In genomic region chr2:45236168-45236700, GRCm38 (mm10) we compare ENCODE assay signal across 26 mouse cellular contexts.
A peak's percentile ranks its signal among the peaks of the same experiment; 100 is the strongest.
DNase-seq lines count a peak whose midpoint lies in the region; ATAC-seq and TF ChIP-seq lines count a peak whose summit lies in the region.
"Had no signal": no experiment of that assay in that cellular context is flagged by ENCODE, and none has a peak within 500 bp of the region (broad histone marks: within the 10 kb centered on the region; RNA-seq: fewer than 3 reads in every experiment).

No protein-coding gene starts in this region.

- no peaks in the 10 kb centered on the region for H3K27me3 ChIP-seq in lung, postnatal 0 days (replicated peaks; ENCODE audit: insufficient read depth, low read length)
- H3K27me3 ChIP-seq: forebrain, embryonic 13.5 days; heart, embryonic 12.5 days; hindbrain, embryonic 15.5 days; liver, embryonic 13.5 days had no signal

- no peak for TF ChIP-seq CTCF in lung, postnatal 0 days (IDR thresholded peaks at IDR 0.05)

- no peaks in the 10 kb centered on the region for H3K36me3 ChIP-seq in lung, postnatal 0 days (ENCODE audit: insufficient read depth, low read length)
- H3K36me3 ChIP-seq: heart, embryonic 12.5 days; hindbrain, embryonic 15.5 days; limb, embryonic 12.5 days; liver, embryonic 13.5 days had no signal

- H3K4me2 ChIP-seq in lung, postnatal 0 days (replicated peaks; ENCODE audit: low read depth, low read length), result no peak overlapping the region
- H3K4me2 ChIP-seq: forebrain, embryonic 13.5 days; heart, embryonic 12.5 days; hindbrain, embryonic 15.5 days; limb, embryonic 12.5 days; liver, embryonic 13.5 days; lung, embryonic 14.5 days; midbrain, embryonic 11.5 days had no signal

- no peaks in the 10 kb centered on the region for H3K9me3 ChIP-seq in lung, postnatal 0 days (ENCODE audit: low read length)
- H3K9me3 ChIP-seq: forebrain, embryonic 13.5 days; heart, embryonic 12.5 days; hindbrain, embryonic 15.5 days; limb, embryonic 12.5 days; liver, embryonic 13.5 days had no signal

- H3K4me3 ChIP-seq in lung, postnatal 0 days (ENCODE audit: low read depth, low read length), result no peak overlapping the region
- H3K4me3 ChIP-seq: forebrain, embryonic 13.5 days; heart, embryonic 12.5 days; hindbrain, embryonic 15.5 days; limb, embryonic 12.5 days; liver, embryonic 13.5 days had no signal

- no peak overlapping the region for H3K9ac ChIP-seq in lung, postnatal 0 days (replicated peaks; ENCODE audit: low read depth)
- H3K9ac ChIP-seq: forebrain, embryonic 13.5 days; heart, embryonic 12.5 days; hindbrain, embryonic 15.5 days; limb, embryonic 12.5 days; liver, embryonic 13.5 days; lung, embryonic 14.5 days had no signal

- no peak overlapping the region for H3K27ac ChIP-seq in lung, postnatal 0 days (ENCODE audit: low read length)
- H3K27ac ChIP-seq: forebrain, embryonic 13.5 days; hindbrain, embryonic 15.5 days; limb, embryonic 12.5 days; liver, embryonic 13.5 days; stomach, postnatal 0 days had no signal

- ATAC-seq in lung, postnatal 0 days, result no peak
- ATAC-seq in monocyte, adult 5-6 weeks (replicated peaks; ENCODE audit: insufficient number of reproducible peaks, low FRiP score, low TSS enrichment, poor library complexity, severe bottlenecking), result peak; percentile 88
- ATAC-seq: forebrain, embryonic 13.5 days; inflammation-experienced regulatory T-cells, adult 6 months had no signal

- TF ChIP-seq EP300 in lung, postnatal 0 days (IDR thresholded peaks at IDR 0.05), result no peak

- no peaks in the 10 kb centered on the region; the same call in 1 of the 2 replicates for H3K4me1 ChIP-seq in lung, postnatal 0 days (ENCODE audit: insufficient read depth, low read depth, low read length)
- H3K4me1 ChIP-seq: forebrain, embryonic 13.5 days; hindbrain, embryonic 15.5 days had no signal

- DNase-seq in heart, adult 8-10 months (ENCODE audit: low spot score), result peak; percentile 27
- DNase-seq in heart, postnatal 36 days, result no peak
- DNase-seq in lung, postnatal 36 days, result peak; percentile 62
- no peak for DNase-seq in lung, postnatal 0 days (ENCODE audit: low spot score)
- DNase-seq in cerebellum, adult 9-11 months, result no peak
- DNase-seq in left cerebral cortex, adult 8-10 months (ENCODE audit: low spot score in 2 of 2), result no peak
- DNase-seq: adrenal gland, postnatal 25 days; cerebellum, adult 2 months; cerebellum, postnatal 36 days; gastrocnemius, postnatal 10 days; kidney, adult 11 months; kidney, postnatal 14 days; layer of hippocampus, adult 9-11 months; liver, embryonic 13.5 days; lung, embryonic 14.5 days; right cerebral cortex, adult 18-20 months; thymus, adult 18-20 months; thymus, postnatal 25 days had no signal

- intact Hi-C loops in heart, postnatal 36 days (cut with DNase I), result loop anchor here (5.0 kb wide), 1 partner anchor 119 kb away; the partner anchor contains the start of gene Zeb2

- 88% methylated on average over 13 of the region's 13 CpGs for WGBS in lung, postnatal 0 days

Comparison
In these comparisons a context has a peak if more than half of its experiments do, and no peak if none do; other contexts are left out.
1. DNase-seq: peak in heart, adult 8-10 months (single experiment) and lung, postnatal 36 days (single experiment); none in heart, postnatal 36 days (0 of 2), lung, postnatal 0 days (single experiment), cerebellum, adult 9-11 months (single experiment) and left cerebral cortex, adult 8-10 months (0 of 2).